Mouse (Mus musculus): ENCODE data around the gene Per3.

Per3 gene

DNA sequence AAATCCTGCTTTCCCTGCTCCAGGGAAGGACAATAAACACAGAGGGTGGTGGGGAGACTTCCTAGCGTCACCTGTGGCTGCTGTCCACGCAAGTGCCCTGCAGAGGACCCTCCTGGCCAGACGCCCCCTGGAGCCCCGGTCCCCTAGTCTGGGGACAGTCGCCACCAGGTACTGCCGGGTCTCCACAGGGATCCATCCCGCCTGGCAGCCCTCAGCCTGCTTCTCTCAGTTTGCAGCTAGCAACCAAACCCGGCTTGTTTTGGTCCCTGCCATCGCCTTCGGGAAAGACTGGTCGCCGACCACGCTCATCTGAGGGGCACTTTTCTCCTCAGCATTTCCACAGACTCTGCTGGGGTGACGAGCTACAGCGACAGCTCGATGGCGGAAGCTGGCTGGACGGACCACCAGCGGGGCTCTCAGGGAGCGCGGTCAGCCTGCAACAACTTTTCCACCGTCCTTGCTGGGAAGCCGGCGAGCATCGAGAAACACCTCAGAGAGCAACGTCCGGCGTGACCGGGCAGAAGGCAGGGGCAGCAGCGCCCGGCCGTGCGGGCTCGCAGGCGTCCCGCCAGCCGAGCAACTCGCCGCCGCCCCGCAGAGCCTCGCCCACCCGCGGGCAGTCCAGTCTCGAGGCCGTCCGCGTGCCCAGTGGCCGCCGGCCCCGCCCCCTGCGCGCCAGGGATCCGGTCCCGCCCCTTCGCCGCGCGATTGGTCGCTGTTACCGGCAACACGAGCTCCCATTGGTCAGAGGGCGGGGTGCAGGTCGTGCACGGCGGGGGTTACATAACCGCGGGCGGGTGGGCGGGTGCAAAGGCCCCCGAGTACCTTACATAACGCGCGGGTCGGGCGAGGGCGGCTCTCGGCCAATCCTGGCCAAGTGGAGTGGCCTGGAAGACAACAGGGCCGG, at the start of gene Per3:
Gene Per3 (minus strand): TSS at position 629 of the 907 bp plus-strand sequence.
- peak; percentile 93 to 95 for DNase-seq (ENCODE audit: low spot score in 2 of 2)

DNA sequence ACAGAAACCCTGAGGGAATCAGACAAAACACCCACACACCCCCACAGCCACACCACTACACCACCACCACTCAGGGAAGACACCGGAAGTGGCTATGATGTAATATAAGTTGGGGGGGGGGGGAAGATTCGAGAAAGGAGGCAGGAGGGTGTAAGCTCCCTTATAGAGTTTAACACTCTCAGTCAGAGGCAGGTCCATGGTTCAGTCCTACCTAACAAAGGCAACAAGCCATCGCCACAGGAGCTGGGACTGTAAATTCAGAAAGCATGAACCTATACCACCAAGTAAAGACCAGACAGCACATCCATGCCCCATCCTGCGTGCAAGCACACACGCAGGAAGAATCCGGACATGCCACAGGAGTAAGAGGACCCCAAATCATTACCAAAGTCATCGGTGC, 44.8 kb upstream of the Per3 start, which contains the start of gene Gm13090:
Gene Gm13090 (plus strand): TSS at position 301 of the 400 bp plus-strand sequence.
- DNase-seq (ENCODE audit: low spot score in 2 of 2), result no peak

DNA sequence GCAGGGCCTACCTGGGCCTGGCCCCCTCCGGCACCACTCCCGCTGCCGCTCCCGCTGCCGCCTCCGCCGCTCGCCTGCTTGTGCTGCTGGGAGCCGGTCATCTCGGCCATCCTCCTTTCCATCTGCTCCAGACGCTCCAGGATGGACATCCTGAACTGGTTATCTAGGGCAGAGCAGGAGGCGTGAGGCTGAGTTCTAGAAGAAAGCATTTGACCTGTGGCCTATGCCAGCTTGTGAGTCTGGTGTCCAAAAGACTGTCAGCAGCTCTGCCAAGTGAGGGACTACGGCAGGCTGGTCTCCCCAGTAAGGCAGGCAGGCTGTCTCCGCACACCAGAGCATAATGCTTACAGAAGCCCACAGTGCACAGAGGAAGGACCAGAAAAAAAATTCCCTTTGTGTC, 44.4 kb upstream of the Per3 start:
- no peak for DNase-seq (ENCODE audit: low spot score in 2 of 2)

DNA sequence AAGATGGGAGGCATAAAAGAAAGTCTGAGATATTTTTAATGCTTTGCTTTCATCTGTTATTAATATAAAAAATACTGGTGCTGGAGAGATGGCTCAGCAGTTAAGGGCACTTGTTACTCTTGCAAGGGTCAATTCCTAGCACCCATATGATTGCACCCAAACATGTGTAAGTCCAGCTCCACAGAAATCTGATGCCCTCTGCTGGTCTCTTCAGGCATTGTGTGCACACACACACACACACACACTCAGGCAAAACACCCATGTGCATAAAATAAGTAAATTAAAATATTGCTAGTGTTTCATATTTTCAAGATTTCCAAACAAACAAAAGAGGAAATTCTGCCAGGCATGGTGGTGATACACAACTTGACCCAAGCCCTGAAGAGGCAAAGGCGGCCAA, 42.9 kb upstream of the Per3 start:
- no peak for DNase-seq (ENCODE audit: low spot score in 2 of 2)

DNA sequence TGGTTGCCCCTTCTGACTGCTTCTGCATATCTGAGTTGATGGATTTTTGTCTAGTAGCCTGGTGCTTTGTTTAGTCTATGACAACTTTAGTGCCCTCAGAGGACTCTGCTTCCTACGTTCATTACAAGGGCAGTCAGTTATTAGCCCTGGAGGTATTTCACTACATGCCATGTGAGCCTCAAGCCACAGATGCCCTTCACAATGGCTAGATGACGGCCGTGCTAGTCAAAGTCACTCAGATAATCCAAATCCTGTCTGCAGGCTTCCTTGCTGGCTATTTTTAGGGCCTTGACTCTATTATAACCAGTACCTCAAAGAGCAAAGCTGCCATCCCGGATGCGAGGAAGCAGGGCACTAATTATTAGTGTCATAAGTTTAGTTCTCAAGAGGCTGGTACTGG, 38.6 kb upstream of the Per3 start:
- DNase-seq (ENCODE audit: low spot score in 2 of 2), result no peak

DNA sequence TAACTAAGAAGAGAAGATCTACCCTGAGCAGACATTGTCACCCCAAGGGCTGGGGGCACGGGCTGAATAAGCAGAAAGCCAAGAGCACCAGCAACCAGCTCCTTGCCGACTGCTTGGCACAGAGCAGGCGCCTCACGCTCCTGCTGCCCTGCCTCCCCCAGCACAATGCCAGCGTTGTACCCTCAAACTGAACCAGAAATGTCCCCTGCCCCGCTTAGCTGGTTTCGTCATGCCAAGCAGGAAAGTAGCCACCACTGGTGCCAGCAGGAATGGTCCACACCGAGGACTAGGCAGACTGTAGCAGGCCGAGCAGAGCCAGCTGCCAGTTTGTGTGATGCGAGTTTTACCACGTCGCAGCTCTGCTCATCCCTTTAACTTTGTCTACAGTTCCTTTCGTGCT, 37.5 kb upstream of the Per3 start:
- DNase-seq (ENCODE audit: low spot score in 2 of 2), result no peak

DNA sequence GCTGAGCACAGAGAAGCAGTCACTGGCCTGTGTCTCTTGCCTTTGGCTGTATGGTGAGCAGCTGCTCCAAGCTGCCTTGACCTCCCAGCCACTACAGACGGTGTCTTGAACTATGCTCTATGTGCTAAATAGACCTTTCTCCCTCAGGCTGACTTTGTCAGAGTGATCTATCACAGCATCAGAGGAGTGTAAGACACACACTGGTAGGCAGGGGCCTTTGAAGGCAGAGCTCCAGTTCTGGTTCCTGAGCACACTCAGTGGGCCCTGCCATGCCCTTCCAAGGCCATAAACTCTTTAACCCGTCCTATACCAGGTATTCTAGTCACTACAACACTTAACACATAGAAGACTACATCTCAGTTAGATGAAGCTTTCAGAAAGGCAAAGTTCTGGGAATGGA, 36.9 kb upstream of the Per3 start:
- no peak for DNase-seq (ENCODE audit: low spot score in 2 of 2)

DNA sequence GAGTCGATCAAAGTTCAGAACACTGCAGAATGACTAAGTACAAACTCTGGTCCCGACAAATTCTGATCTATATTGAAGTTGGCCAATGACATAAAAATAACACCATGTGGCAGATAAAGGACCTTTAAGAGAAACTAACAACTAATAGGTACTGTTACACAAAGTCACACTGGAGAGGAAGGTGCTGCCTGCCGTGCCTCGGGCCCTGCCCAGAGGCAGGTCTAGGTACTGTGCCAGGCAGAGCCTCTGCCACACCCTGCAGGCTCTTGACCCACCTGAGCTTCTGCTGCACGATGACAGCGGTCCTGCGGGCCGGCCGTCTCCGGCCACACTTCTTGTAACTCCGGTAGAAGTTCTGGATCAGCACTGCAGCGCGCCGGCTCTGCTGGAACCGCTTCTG, 30.4 kb upstream of the Per3 start:
- DNase-seq (ENCODE audit: low spot score in 2 of 2), result no peak

DNA sequence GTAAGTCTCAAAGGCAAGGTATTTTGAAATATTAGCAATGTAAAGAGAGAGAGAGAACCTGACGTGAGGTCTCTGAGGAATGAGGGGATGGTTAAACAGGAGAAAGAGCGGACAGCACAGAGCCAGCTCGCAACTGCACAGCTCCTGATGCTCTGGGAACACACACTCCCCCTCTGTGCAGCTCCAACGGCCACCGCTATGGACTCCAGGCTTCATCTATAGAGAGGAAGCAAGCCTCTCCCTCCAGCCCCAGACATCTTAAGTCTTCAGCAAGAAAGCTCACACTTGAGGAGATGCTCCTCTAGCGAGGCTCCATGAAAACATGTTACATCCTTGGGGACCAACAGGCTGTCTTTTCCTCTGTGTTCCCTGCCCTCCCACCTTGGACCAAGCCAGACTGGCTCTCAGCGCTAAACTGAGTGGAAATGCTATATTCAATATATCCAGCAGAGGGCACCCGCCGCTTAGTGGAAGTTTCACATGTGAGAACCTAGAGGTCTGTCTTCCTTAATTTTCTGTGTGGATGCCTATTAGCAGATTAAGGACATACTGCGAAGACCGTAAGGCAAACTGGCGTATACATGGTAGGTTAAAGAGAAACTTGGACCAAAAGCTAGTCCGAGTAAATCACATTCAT, 28.8 kb upstream of the Per3 start:
- DNase-seq (ENCODE audit: low spot score in 2 of 2), result peak; percentile 42 to 58

DNA sequence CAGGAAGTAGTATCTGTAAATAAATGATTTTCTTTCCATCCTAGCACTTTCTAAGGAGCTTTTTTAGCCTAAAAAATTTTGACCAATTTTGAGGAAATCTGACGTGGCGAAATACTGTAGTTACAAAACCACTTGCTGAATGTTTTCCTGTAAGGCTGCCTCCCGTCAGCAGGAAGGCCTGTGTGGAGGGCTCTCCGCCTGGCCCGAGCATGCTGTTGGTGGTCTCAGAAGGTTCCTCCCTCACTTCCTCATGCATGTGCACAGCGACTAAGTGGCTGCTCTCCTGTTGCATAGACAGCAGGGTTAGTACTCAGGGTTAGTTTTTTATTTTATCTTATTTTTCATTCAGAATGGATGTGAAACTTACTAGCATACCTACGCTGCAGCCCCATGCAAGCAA, 26.5 kb upstream of the Per3 start:
- DNase-seq (ENCODE audit: low spot score in 2 of 2), result no peak

DNA sequence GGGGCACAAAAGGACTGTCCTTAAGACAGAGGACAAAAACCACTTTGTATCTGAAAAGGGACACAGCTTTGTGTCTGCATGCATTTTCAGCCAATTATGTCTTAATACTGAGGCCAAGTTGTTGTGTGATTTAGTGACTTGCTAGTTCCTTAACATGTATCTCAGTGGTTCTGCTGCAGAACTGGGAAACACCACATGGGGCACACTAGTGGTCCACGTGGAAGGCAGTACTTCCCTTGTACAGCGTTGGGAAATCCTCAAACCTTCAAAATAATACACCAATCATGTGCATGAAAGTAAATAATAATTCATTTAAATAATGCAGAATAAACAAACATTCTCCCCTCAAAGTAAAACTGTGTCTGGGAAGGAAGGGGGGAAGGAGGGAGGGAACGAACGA, 24.3 kb upstream of the Per3 start:
- DNase-seq (ENCODE audit: low spot score in 2 of 2), result no peak

DNA sequence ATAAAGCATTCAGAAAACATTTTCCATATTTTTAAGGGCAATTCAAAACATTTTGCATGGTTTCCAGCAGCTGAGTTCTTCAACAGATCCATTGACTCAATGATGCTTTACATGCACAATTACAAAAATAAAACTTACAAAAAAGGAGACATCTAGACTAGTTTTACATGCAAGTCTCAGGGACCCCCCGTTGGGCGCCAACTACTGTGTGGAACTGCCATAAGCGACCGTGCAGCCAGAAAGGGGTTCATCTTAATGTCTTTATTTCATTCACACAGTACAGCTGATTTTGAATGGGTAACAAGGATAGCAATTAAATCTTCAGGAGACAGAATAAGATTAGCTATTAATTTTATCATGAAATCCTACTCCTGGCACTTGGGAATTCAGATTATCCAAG, 15.1 kb upstream of the Per3 start:
- DNase-seq (ENCODE audit: low spot score in 2 of 2), result no peak

DNA sequence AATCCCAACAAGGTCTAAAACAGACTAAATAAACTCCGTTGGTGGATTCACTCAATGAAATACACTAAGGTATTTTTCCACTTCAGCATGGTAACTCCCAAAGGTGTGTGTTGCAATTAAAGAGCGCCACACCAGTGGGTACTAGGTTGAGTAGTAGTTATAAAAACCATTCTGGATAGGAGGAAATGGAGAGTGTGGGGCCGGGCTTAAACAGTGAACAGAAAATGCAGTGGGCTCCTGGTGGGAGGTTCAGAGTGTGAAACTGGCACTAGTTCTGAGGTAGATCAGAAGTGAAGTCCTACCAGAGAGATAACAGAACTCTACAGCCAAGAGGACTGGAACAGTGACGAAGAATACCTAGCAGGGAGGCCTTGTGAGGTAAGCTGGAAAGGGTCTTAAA, 14.2 kb upstream of the Per3 start:
- no peak for DNase-seq (ENCODE audit: low spot score in 2 of 2)

DNA sequence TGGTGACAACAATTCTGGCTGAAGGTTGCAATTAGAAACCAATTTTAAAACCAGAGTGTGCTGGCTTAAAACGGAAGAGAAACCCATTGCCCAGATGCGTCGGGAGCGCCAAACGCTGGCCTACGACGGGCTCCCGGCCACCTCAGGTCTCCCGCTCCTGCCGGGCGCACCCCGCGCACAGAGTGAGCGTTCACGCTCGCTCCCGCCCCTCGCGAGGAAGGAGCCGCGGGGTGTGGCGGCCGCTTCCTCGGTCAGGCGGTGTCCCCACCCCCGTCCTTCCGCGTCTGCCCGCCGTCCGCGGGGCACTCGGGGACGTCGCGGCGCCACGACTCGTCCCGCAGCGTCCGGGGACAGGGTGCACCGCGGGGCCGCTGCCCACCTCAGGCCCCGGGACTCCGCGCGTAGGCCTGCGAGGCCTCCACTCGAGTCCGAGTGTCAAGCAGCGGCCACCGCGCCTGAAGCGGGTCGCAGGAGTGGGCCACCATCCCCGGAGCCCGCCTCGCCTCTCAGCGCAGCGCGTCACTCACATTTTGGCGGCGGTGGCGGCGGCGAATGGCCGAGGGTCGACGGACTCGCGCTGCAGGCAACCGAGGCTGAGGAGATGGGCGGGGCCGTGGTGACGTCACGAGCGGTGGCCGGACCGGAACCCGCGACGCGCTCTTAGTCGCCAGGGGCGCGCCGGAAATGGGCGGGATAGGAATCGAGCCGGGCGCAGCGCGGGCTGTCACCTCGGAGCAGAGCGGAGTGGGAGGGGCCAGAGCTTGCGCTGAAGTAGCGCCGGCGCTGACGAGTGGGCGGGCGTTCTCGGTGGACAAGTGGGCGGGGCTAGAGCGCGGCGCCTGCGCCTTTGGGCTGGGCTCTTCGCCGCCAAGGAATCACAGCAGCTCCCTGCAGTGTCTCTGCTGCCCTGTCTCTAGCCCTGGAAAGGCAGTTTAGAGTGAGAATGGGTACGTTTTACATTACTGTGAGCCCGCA, 13.2 kb upstream of the Per3 start, which contains the start of gene Vamp3:
Gene Vamp3 (minus strand): TSS at position 617 of the 975 bp plus-strand sequence.
- DNase-seq (ENCODE audit: low spot score in 2 of 2), result peak; percentile 97 to 98

DNA sequence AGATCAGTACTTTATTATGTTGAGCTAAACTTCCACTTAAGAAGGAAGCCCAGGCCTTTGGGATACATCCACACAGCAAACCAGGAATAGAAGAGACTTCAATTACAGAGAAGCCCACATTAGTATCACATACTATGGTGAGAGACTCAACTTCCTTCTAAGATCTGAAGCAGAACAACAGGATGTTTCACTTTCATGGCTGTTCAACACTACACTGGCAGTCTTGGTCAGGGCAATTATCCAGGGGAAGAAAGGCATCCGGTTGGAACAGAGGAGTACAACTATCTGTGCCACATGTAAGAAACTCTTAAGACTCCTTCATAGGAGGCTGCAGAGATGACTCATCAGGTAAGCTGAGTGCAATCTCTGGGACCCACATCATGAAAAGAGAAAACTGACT, 6.7 kb upstream of the Per3 start:
- DNase-seq (ENCODE audit: low spot score in 2 of 2), result no peak

DNA sequence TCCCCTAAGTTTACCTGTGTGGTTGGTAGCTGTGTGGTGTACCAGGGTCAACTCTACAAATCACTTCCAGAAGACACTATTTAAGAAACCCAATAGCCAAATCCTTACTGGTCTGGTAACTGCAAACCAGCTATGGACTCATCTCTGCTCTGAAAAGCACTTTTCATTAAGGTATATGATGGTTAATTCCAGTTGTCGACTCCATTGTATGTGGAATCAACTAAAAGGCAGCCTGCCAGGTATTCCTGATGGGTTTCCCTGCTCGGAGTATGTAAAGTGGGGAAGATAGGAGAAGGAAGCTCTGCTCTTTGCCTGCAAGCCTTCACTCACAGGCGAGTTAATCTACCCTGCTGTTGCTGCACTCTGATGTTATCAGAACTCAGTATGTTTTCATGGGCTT, 2.1 kb upstream of the Per3 start:
- DNase-seq (ENCODE audit: low spot score in 2 of 2), result no peak

DNA sequence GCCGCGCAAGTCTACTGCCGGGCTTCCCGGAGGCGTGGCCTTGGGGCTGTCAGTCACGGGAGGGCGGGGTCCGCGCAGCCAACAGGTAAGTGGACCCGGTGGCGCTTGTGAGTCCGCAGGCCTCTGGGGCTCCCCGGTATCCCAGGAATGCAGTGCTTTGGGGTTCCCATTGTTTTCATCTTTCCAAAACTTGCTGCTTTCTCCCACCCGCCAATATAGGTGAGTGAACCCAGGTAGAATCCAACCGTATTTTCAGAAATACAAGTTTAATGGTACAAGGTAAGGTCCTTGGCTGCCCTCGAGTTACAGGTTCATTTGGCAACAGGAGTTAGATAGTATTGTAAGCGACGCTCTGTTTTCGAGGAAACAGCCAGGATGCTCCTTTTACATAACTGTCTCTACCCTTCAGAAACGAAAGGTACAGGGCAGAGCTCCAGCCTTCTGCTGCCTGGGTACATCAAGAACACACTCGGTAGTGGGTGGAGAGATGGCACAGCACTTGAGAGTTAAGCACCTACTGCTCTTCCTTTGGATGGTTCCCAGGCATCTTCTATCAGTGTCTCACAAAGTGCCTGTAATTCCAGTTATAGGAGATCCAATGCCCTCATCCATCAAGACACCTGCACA, 592 bp upstream of the Per3 start:
- DNase-seq (ENCODE audit: low spot score in 2 of 2), result no peak

DNA sequence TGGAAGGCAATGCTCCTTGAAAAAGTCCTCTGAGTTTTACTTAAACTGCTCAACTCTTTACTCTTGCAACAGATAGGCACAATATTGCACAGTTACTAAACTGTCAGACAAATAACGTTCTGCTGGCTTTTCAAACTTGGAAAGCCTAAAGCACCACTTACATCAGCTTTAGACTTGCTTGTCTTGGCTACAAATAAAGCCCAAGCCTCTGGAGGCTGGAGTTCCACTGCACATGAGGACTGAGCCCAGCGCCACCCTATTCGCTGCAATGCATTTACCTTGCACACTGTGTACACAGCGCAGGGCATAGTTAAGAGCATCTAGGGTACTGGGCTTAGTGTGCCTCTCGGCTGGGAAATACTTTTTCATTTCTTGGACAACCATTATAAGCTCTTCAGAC, 1.2 kb downstream of the Per3 start:
- no peak for DNase-seq (ENCODE audit: low spot score in 2 of 2)

DNA sequence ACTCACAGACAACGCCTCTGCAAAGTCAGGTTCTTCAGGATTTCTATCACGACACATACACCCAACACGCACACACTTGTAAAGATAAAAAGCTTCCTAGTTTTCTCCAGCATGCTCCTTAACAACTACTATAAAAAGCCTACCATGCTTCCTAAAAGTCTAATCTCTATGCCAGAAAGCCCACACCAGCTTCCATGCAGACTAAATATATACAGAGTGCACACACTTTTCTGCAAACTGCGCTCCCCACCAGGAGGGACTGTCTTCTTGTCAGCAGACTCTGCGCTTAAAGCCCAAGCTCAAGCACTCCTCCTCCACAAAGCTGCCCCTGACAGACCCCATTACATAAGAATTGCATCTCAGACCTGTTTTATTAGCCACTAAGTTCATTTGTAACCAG, 3.0 kb downstream of the Per3 start:
- no peak for DNase-seq (ENCODE audit: low spot score in 2 of 2)

DNA sequence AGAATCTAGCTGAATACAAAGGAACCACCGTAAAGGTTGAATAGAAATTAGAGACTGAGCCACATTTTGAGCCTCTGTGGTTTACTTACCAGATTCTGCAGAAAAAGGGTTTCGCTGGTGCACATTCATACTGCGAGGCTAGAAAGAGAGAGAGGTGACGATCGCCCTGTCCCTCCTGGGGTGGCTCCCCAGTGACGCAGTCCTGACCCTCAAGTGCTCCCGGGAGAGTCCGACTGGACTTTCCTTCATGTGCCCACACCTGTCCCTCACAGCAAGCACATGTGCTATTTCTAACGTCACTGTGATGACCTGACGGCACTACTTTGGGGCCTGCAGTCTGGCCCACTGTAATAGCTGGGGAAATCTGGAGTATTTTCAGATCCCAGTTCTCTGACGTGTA, 6.7 kb downstream of the Per3 start:
- no peak for DNase-seq (ENCODE audit: low spot score in 2 of 2)

DNA sequence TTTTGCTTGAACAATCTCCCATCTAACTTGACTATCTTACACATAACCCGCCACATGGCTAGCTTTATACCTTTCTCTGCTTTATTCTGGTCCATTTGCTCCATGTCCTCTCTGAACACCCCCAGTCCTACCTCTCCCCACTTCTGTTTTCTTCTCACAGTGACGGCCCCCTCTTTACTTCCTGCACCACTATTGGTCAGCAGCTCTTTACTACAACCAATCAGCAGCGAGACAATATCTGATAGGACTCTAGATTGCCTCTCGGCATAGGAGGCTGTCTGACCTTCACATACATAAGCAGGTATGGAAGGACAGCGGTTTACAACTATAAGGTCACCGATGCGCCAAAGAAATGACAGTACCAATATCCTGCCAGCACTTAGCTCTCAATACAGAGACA, 7.9 kb downstream of the Per3 start:
- DNase-seq (ENCODE audit: low spot score in 2 of 2), result no peak

DNA sequence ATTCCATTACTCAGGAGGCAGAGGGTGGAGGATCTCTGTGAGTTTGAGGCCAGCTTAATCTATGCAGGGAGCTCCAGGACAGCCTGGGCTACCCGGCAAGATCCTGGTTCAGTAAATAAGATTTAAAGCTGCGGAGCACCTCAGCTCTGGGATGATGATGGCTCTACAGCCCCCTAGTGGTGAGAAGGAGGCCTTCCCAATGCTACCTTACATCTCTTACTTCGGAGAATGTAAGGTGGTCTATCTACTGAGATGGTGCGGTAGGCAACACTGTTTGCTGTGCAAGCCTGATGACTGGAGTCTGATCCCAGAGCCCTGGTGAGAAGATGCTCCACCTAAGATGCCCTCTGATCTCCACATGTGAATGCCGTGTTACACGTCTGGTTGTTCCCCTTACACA, 17.5 kb downstream of the Per3 start:
- no peak for DNase-seq (ENCODE audit: low spot score in 2 of 2)

Data from natural killer cell, adult 2 months (primary cell).